17 mouse cellular contexts compared by ENCODE assay signal in the genomic region with DNA sequence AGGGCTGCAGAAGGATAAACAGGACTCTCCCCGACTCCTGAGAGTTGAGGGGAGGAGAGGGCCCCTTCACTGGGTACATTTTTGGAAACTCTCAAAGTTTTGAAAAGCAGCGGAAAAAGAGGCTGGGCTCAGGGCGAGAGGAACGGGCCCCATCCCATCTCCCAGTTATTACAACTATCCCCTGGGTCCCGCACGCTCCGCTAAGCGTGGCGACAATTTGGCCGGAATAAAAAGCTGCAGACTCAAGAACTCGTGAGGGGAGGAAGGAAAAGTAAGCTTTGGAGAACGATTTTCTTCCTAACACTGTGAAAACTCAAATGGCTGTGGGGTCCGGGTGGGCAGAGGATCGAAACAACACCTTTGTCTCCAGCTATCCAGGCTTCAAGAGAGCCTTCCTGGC.
DNase-seq lines count a peak whose midpoint lies in the region; ATAC-seq lines count a peak whose summit lies in the region.
"Had no signal": no experiment of that assay in that cellular context is flagged by ENCODE, and none has a peak within 500 bp of the region (broad histone marks: within the 10 kb centered on the region; RNA-seq: fewer than 3 reads in every experiment).

No protein-coding gene starts in this region.

- 16% methylated on average over 14 of the region's 14 CpGs for WGBS in kidney, embryonic 14.5 days
- WGBS in neural tube, embryonic 12.5 days = 45% methylated on average over 14 of the region's 14 CpGs
- WGBS in limb, embryonic 11.5 days = 64% methylated on average over 14 of the region's 14 CpGs
- 41% methylated on average over 14 of the region's 14 CpGs for WGBS in limb, embryonic 15.5 days

- H3K36me3 ChIP-seq in kidney, embryonic 14.5 days (ENCODE audit: control insufficient read depth, insufficient read depth, low read length) = no peaks in the 10 kb centered on the region
- H3K36me3 ChIP-seq in neural tube, embryonic 12.5 days = no peaks in the 10 kb centered on the region
- no peaks in the 10 kb centered on the region for H3K36me3 ChIP-seq in limb, embryonic 11.5 days (ENCODE audit: control insufficient read depth, insufficient read depth, low read length)
- no peaks in the 10 kb centered on the region for H3K36me3 ChIP-seq in limb, embryonic 15.5 days
- H3K36me3 ChIP-seq: hindbrain, embryonic 15.5 days; liver, embryonic 12.5 days had no signal

- no peaks in the 10 kb centered on the region for H3K27me3 ChIP-seq in kidney, embryonic 14.5 days (ENCODE audit: control insufficient read depth, insufficient read depth, low read length)
- H3K27me3 ChIP-seq in neural tube, embryonic 12.5 days (replicated peaks) = no peaks in the 10 kb centered on the region; the same call in 1 of the 2 replicates
- no peaks in the 10 kb centered on the region for H3K27me3 ChIP-seq in limb, embryonic 11.5 days (ENCODE audit: control insufficient read depth, insufficient read depth, low read length)
- H3K27me3 ChIP-seq in limb, embryonic 15.5 days = peaks cover 56% of the 10 kb centered on the region
- H3K27me3 ChIP-seq: megakaryocyte, embryonic 14.5 days had no signal

- no peak overlapping the region for H3K9ac ChIP-seq in kidney, embryonic 14.5 days (ENCODE audit: low read depth, low read length)
- no peak overlapping the region for H3K9ac ChIP-seq in neural tube, embryonic 12.5 days
- no peak overlapping the region for H3K9ac ChIP-seq in limb, embryonic 11.5 days (ENCODE audit: low read length)
- no peak overlapping the region for H3K9ac ChIP-seq in limb, embryonic 15.5 days
- H3K9ac ChIP-seq: hindbrain, embryonic 15.5 days; liver, embryonic 12.5 days had no signal

- peak overlapping the region; percentile 75; the same call in 1 of the 2 replicates for H3K27ac ChIP-seq in kidney, embryonic 14.5 days (ENCODE audit: low read depth, low read length)
- H3K27ac ChIP-seq in neural tube, embryonic 12.5 days = no peak overlapping the region
- H3K27ac ChIP-seq in limb, embryonic 11.5 days (replicated peaks; ENCODE audit: low read depth, low read length) = peak overlapping the region; percentile 48
- H3K27ac ChIP-seq in limb, embryonic 15.5 days = peak overlapping the region; percentile 28
- H3K27ac ChIP-seq: heart, adult 2 months; hindbrain, embryonic 15.5 days; liver, embryonic 12.5 days had no signal

- no peaks in the 10 kb centered on the region for H3K9me3 ChIP-seq in kidney, embryonic 14.5 days (ENCODE audit: control insufficient read depth, low read length)
- no peaks in the 10 kb centered on the region for H3K9me3 ChIP-seq in neural tube, embryonic 12.5 days
- H3K9me3 ChIP-seq in limb, embryonic 11.5 days (ENCODE audit: control insufficient read depth, low read length) = no peaks in the 10 kb centered on the region
- no peaks in the 10 kb centered on the region for H3K9me3 ChIP-seq in limb, embryonic 15.5 days
- H3K9me3 ChIP-seq: hindbrain, embryonic 15.5 days; liver, embryonic 12.5 days had no signal

- peak overlapping the region; percentile 10; the same call in 1 of the 2 replicates for H3K4me2 ChIP-seq in kidney, embryonic 14.5 days (replicated peaks; ENCODE audit: low read depth, low read length)
- peak overlapping the region; percentile 12; the same call in 1 of the 2 replicates for H3K4me2 ChIP-seq in neural tube, embryonic 12.5 days (replicated peaks)
- no peak overlapping the region for H3K4me2 ChIP-seq in limb, embryonic 11.5 days (ENCODE audit: low read depth, severe bottlenecking)
- H3K4me2 ChIP-seq in limb, embryonic 15.5 days = peak overlapping the region; percentile 22
- H3K4me2 ChIP-seq: hindbrain, embryonic 15.5 days; liver, embryonic 12.5 days had no signal

- peaks cover 18% of the 10 kb centered on the region; the same call in 1 of the 2 replicates for H3K4me1 ChIP-seq in kidney, embryonic 14.5 days (ENCODE audit: control insufficient read depth, insufficient read depth, low read length)
- H3K4me1 ChIP-seq in neural tube, embryonic 12.5 days = peaks cover 8% of the 10 kb centered on the region; the same call in 1 of the 2 replicates
- H3K4me1 ChIP-seq in limb, embryonic 11.5 days (ENCODE audit: control insufficient read depth, insufficient read depth, low read length) = peaks cover 16% of the 10 kb centered on the region
- peaks cover 15% of the 10 kb centered on the region; the same call in 1 of the 2 replicates for H3K4me1 ChIP-seq in limb, embryonic 15.5 days
- H3K4me1 ChIP-seq: liver, embryonic 12.5 days; megakaryocyte, embryonic 14.5 days had no signal

- ATAC-seq in kidney, embryonic 14.5 days (ENCODE audit: low FRiP score, low TSS enrichment) = no peak
- ATAC-seq in neural tube, embryonic 12.5 days (ENCODE audit: low FRiP score, low read depth) = no peak
- no peak for ATAC-seq in limb, embryonic 11.5 days (ENCODE audit: insufficient number of reproducible peaks, low FRiP score, low TSS enrichment, low read depth)
- ATAC-seq in limb, embryonic 15.5 days (ENCODE audit: insufficient number of reproducible peaks, low FRiP score, low TSS enrichment, low read depth) = no peak
- ATAC-seq: intestine, embryonic 16.5 days; liver, embryonic 12.5 days had no signal

- H3K4me3 ChIP-seq in kidney, embryonic 14.5 days (ENCODE audit: low read length) = no peak overlapping the region
- H3K4me3 ChIP-seq in neural tube, embryonic 12.5 days = no peak overlapping the region
- H3K4me3 ChIP-seq in limb, embryonic 11.5 days (ENCODE audit: low read depth, low read length) = no peak overlapping the region
- peak overlapping the region; percentile 13; the same call in 1 of the 2 replicates for H3K4me3 ChIP-seq in limb, embryonic 15.5 days
- H3K4me3 ChIP-seq: heart, adult 2 months; hindbrain, embryonic 15.5 days; liver, embryonic 12.5 days; megakaryocyte, embryonic 14.5 days had no signal

- DNase-seq in kidney, postnatal 10 days = no peak
- DNase-seq in neural tube, embryonic 10.5 days (ENCODE audit: extremely low spot score, low spot score) = no peak
- DNase-seq in limb, embryonic 11.5 days (ENCODE audit: low spot score) = no peak
- DNase-seq in urinary bladder, adult 2 months (ENCODE audit: low spot score) = no peak
- DNase-seq: cerebellum, adult 2 months; gastrocnemius, postnatal 25 days; heart, adult 2 months; heart, postnatal 4 days; lung, adult 2 months; spleen, adult 18-20 months had no signal
